Mouse (Mus musculus) kidney, adult 2 months (tissue): ENCODE measurements around the gene Klhl41. TPM values are rescaled to one million over a fixed set of nuclear protein-coding genes. Genes with fewer than 3 reads are reported as not detected.

ENCODE experiments used
- DNase-seq: peaks from one replicate; pipeline ENCODE4 v3.0.0; 2021
- H3K27ac ChIP-seq: fragments of 200-500 bp; 2 replicates; pipeline ENCODE4 v1.5.1; 2012; ENCODE audit warnings: low read depth, low read length, control low read depth, inconsistent platforms; ENCODE audit not compliant: insufficient read depth
- H3K27me3 ChIP-seq: fragments of 200-500 bp; replicated peaks from 2 replicates; pipeline ENCODE4 v1.6.1; 2012; ENCODE audit warnings: mild to moderate bottlenecking, moderate library complexity, low read length, inconsistent platforms; ENCODE audit not compliant: control insufficient read depth, insufficient read depth
- H3K36me3 ChIP-seq: fragments of 200-500 bp; 2 replicates; pipeline ENCODE4 v1.6.1; 2012; ENCODE audit warnings: mild to moderate bottlenecking, moderate library complexity, low read length, inconsistent platforms; ENCODE audit not compliant: control insufficient read depth, insufficient read depth
- H3K4me1 ChIP-seq: fragments of 200-500 bp; 2 replicates; pipeline ENCODE4 v1.6.1; 2011; ENCODE audit warnings: low read length; ENCODE audit not compliant: control insufficient read depth, insufficient read depth
- H3K4me3 ChIP-seq: fragments of 200-500 bp; 2 replicates; pipeline ENCODE4 v1.5.1; 2011; ENCODE audit warnings: mild to moderate bottlenecking, low read depth, low read length, control low read depth; ENCODE audit not compliant: insufficient read depth
- CTCF ChIP-seq: fragments of 200-500 bp; conservative IDR thresholded peaks from 2 replicates; pipeline ENCODE4 v1.5.1; 2011; ENCODE audit warnings: low read depth, mild to moderate bottlenecking, control low read depth, low read length, moderate library complexity, mixed read lengths; ENCODE audit not compliant: insufficient read depth, insufficient read length
- POLR2A ChIP-seq: fragments of 200-500 bp; IDR thresholded peaks from one replicate; pipeline ENCODE4 v1.6.1; 2011; ENCODE audit warnings: low read depth, low read length, control low read depth
- WGBS: fragments of 180-500 bp; shearing (Covaris S2); methylation state at CpG from one replicate; pipeline ENCODE4 v1.1.7; 2018; 5-methylcytosine and 5-hydroxymethylcytosine counted together
- polyA plus RNA-seq: library from polyadenylated mRNA; depleted of rRNA; stranded (reverse); fragments of >200 nt; gene quantifications from 2 replicates; pipeline ENCODE4 v1.2.3, GENCODE M21; 2012; rRNA removed

The Klhl41 gene
- polyA plus RNA-seq, 1 experiment: 1.8 TPM

DNA sequence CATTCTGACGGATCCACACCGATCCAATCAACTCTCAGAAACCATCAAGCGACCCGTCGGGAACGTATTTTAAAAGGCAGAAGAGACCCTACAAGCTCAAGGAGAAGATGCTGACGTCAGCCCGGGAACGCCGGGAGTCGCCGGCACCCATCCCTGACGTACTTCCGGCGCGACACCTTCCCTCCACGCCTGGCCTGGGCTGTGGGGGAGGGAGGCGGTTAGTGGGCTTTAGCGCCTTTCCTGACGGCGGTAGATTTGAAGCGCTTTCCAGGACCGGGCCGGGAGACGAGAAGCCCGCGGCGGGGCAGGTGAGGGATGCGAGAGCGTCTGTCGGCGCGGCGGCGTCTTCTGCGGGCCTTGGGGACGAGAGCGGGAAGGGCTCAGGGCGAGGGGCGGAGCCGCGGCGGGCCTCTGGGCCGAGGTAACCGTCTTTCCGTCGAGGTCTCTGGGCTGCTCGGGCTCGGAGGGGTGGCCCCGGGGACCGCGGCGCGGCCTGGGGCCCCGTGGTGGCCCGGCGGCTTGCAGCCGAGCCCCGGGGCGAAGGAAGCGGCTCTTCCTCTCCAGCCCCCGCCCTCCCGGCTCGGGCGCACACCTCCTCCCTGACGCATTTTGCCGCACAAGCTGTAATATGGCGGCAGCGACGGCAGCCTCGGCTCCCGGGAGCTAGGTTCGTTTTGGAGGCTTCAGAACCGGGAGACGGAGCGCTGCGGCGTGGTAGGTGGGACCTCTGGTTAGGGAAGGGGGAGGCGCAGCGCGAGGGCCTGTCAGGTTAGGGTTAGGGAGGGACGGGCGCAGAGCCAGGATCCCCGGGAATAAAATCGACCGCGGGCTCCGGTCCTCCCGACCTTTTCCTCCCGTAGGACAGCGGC lies 53.0 kb downstream of the Klhl41 start:
- peak overlapping the region; percentile 95 for H3K27ac ChIP-seq
- H3K27me3 ChIP-seq: no peaks in the 10 kb centered on the region
- no peaks in the 10 kb centered on the region for H3K36me3 ChIP-seq
- H3K4me3 ChIP-seq: peak overlapping the region; percentile 69
- TF ChIP-seq POLR2A (no peak), CTCF (no peak)
- DNase-seq: peak; percentile 97
- under 1% methylated on average over 91 of the region's 91 CpGs for WGBS
- H3K4me1 ChIP-seq: peaks cover 6% of the 10 kb centered on the region; the same call in 1 of the 2 replicates

DNA sequence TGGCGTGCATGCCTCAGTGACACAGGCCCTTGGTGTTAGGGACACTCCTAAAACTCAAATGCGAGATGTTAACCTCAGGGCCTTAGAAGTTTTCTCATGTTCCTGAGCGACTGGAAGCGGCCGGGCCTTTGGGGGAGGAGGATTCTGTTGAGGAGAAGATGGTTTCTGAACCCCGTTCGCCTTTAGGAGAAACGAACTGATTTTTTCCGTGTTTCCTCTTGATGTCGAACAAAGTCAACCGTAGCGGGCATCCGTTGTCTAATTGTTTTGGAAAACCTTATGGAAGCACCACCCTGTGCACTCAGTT lies 53.6 kb downstream of the Klhl41 start:
- TF ChIP-seq POLR2A (no peak), CTCF (no peak)
- Histone ChIP-seq H3K27ac (peak overlapping the region; percentile 95), H3K36me3 (no peaks in the 10 kb centered on the region), H3K4me1 (peaks cover 6% of the 10 kb centered on the region; the same call in 1 of the 2 replicates), H3K4me3 (peak overlapping the region; percentile 69), H3K27me3 (no peaks in the 10 kb centered on the region)
- WGBS: under 1% methylated on average over 13 of the region's 13 CpGs
- DNase-seq: no peak

Other genes starting within 250 kb of the Klhl41 start
- 283 and 389 TPM in 2 replicates for gene Lrp2, start 84.1 kb upstream of the Klhl41 start, polyA plus RNA-seq
- 1.3 and 1.7 TPM in 2 replicates for gene Bbs5, start 22.9 kb upstream of the Klhl41 start, polyA plus RNA-seq
- gene Fastkd1, start 43.4 kb downstream of the Klhl41 start, polyA plus RNA-seq: 9.3 and 11.2 TPM in 2 replicates
- 2.9 and 3.6 TPM in 2 replicates for gene Ppig, start 52.4 kb downstream of the Klhl41 start, polyA plus RNA-seq
- gene Ccdc173, start 119.5 kb downstream of the Klhl41 start, polyA plus RNA-seq: 0.20 and 0.37 TPM in 2 replicates
- gene Phospho2, start 119.5 kb downstream of the Klhl41 start, polyA plus RNA-seq: 24.3 and 50.8 TPM in 2 replicates
- gene Klhl23, start 151.8 kb downstream of the Klhl41 start, polyA plus RNA-seq: 0.57 and 1.1 TPM in 2 replicates
- gene Ssb, start 191.4 kb downstream of the Klhl41 start, polyA plus RNA-seq: 2.7 and 5.9 TPM in 2 replicates
- gene Mettl5, start 215.5 kb downstream of the Klhl41 start, polyA plus RNA-seq: 7.0 and 8.8 TPM in 2 replicates
- 17.8 and 18.4 TPM in 2 replicates for gene Ubr3, start 227.1 kb downstream of the Klhl41 start, polyA plus RNA-seq